Mouse (Mus musculus): ENCODE measurements at regions not wholly inside any gene's neighbourhood (a gene's known extent, or its start where the extent isn't known, plus 50 kb on each side); places are given as distances from the start of the nearest gene placed in this dataset.

DNA sequence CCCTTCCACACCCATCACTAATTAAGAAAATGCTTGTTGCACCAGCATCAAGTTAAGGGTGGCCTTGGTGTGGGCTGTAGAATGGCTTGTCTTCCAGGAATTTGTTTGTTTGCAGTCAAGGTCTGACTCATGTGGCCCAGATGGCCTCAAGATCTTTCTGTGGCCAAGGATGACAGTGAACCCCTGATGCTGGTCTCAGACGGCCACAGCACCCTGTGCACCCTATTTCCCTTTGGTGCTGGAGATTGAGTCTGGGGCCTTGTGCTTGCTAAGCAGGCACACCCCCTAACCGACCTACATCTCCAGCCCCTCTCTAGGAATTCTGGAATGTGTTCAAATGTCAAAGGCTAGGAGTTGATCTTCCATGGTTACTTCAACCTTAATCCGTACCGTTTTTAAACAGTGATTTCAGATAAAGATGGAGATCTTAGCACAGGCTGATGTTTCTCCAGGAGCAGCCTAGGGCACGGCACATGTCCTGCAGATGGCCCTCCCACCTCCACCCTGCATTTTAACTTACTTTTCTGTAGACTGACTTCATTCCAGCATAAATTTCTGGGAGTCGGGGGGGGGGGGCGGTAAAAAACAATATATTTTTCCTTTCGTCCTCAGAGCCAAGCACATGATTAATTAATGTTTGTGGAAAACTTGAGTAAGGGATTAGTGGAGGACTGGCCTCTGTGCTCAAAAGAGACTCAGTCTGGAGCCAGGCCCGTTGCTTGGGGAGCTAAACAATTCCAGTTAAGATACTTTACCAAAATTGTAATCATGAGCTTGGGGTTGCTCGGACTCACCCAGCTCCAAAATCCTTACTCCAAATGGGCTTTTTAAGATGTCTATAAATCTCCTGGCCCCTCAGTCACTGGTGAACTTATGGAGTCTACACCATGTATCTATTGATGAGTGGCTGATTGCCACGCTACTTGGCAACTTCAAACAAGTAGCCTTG is 95.0 kb upstream of the Supt20 start:
- DNase-seq (ENCODE audit: low spot score): no peak

DNA sequence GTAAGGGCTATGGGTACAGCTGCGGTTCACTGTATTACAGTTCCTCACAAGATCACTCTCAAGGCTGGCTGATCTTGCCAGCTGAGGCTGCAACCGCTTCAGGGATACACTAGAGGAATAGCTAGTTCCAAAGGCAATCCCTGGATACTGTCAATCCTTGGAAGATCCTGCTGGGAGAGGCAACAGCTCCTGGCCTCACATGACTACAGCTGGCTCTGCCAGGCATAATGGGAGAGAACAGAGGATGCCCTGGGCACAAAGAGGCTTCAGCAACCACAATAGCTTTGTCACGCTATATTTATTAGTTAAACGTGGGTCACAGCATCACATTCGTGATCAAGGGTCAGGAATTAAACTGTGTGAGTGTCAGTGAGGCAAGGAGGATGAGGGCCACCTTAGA is 94.3 kb upstream of the Supt20 start:
- DNase-seq (ENCODE audit: low spot score): no peak

GRCm38 (mm10) chr3:54604705-54605379 is 87.8 kb upstream of the Supt20 start:
- no peak for DNase-seq (ENCODE audit: low spot score)

- DNase-seq (ENCODE audit: low spot score): no peak
These were observed 81.1 kb upstream of the Supt20 start for GRCm38 (mm10) chr3:54611431-54611990.

GRCm38 (mm10) chr3:54613845-54614244 is 78.8 kb upstream of the Supt20 start:
- no peak for DNase-seq (ENCODE audit: low spot score)

DNA sequence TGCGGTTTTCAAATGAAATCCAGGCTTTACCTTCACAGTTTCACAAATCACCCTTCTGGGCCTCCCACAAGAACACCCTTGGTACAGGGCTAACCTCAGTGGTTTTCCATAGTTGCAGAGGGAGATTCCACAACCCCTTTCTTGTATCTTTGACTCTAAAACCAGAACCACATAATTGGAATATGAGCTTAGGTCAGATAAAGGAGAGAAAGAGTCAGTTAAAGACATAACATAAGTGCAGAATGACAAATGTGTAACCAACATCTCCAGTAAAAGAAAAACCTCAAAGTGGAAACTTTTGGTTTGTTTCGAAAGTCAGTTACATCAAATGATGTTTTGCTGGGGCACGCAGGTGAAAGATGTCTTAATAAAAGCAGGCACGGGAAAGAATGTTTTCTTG is 75.3 kb upstream of the Supt20 start:
- DNase-seq (ENCODE audit: low spot score): no peak

- no peak for DNase-seq (ENCODE audit: low spot score)
These were observed 74.3 kb upstream of the Supt20 start for GRCm38 (mm10) chr3:54618286-54618685.

GRCm38 (mm10) chr3:54630254-54630653 is 62.4 kb upstream of the Supt20 start:
- DNase-seq (ENCODE audit: low spot score): no peak

- no peak for DNase-seq (ENCODE audit: low spot score)
These were observed 59.9 kb upstream of the Supt20 start for GRCm38 (mm10) chr3:54632731-54633130.

GRCm38 (mm10) chr3:54633446-54633845 is 59.2 kb upstream of the Supt20 start:
- DNase-seq (ENCODE audit: low spot score): no peak

DNA sequence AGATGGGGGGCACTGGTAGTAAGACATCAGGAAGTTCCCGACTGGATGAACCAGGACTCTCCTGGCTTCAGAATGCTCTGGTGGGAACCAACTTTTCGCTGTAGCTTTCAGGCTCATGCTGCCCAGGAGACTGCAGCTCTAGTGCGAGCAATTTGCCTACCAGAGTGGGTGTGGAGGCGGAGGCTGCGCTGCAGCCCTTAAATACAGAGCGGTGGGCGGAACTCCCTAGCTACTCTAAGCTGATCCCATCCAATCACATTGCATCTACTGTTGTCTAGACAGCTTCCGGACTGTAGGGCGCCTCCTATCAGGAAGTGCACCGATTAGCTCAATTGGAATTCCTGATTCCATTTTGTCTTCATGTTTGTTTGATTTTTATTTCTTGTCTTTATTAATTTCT is 58.2 kb upstream of the Supt20 start:
- DNase-seq (ENCODE audit: low spot score): no peak

All from thymus, postnatal 0 days (tissue).